Mouse (Mus musculus) left cerebral cortex, postnatal 14 days (tissue): ENCODE measurements around the gene Ppp5c. TPM values are rescaled to one million over a fixed set of nuclear protein-coding genes. Genes with fewer than 3 reads are reported as not detected.
A peak's percentile ranks its signal among the peaks of the same experiment; 100 is the strongest.

Experiments used
- DNase-seq, 2 experiments: peaks; one replicate each; pipeline ENCODE4 v3.0.0; 2021 to 2022; ENCODE audit warnings: low spot score in 2 of 2, mixed read lengths in 1 of 2
- intact Hi-C: fragments of 180-260 bp; cut with DNase I; formaldehyde crosslinking; loops from one replicate; pipeline ENCODE4 v1.15.1; 2025
- total RNA-seq, 2 experiments: library from RNA; stranded (reverse); gene quantifications; 2 replicates each; pipeline ENCODE4 v1.2.3; 2021

The Ppp5c gene
- total RNA-seq, 2 experiments from 2014 or later = 182 to 185 TPM

- intact Hi-C loops = loop anchor here (5.0 kb wide), 1 partner anchor 37 kb away; the partner anchor contains the start of gene Hif3a
- no peak for DNase-seq
Measured at GRCm38 (mm10) chr7:17025505-17025894, 2.2 kb downstream of the Ppp5c start.

GRCm38 (mm10) chr7:17024814-17025504 is 2.8 kb downstream of the Ppp5c start:
- DNase-seq = no peak

GRCm38 (mm10) chr7:17024141-17024540 is 3.6 kb downstream of the Ppp5c start:
- DNase-seq = no peak
- intact Hi-C loops = no loop called here

More at GRCm38 (mm10) chr7:17024814-17025504, 2.8 kb downstream of the Ppp5c start:
- intact Hi-C loops = loop anchor here (5.0 kb wide), 1 partner anchor 37 kb away; the partner anchor contains the start of gene Hif3a

- no peak for DNase-seq
- intact Hi-C loops = no loop called here
Measured at GRCm38 (mm10) chr7:17023701-17024100, 4.0 kb downstream of the Ppp5c start.

GRCm38 (mm10) chr7:17022176-17022575 is 5.5 kb downstream of the Ppp5c start:
- intact Hi-C loops = no loop called here
- DNase-seq = no peak

GRCm38 (mm10) chr7:17019426-17020166 is 8.1 kb downstream of the Ppp5c start:
- intact Hi-C loops = loop anchor here (5.0 kb wide), 1 partner anchor 33 kb away; no protein-coding TSS in a partner anchor

GRCm38 (mm10) chr7:17017921-17018320 is 9.8 kb downstream of the Ppp5c start:
- intact Hi-C loops = loop anchor here (5.0 kb wide), 1 partner anchor 34 kb away; no protein-coding TSS in a partner anchor
- no peak for DNase-seq

More at GRCm38 (mm10) chr7:17019426-17020166, 8.1 kb downstream of the Ppp5c start:
- DNase-seq = no peak

GRCm38 (mm10) chr7:17017036-17017435 is 10.7 kb downstream of the Ppp5c start:
- intact Hi-C loops = loop anchor here (5.0 kb wide), 1 partner anchor 35 kb away; no protein-coding TSS in a partner anchor
- peak; percentile 92 to 96 for DNase-seq

- no peak for DNase-seq
- intact Hi-C loops = loop anchor here (5.0 kb wide), 1 partner anchor 37 kb away; no protein-coding TSS in a partner anchor
Measured at GRCm38 (mm10) chr7:17015381-17015780, 12.3 kb downstream of the Ppp5c start.

GRCm38 (mm10) chr7:17011909-17012590 is 15.7 kb downstream of the Ppp5c start:
- intact Hi-C loops = no loop called here
- DNase-seq = no peak

GRCm38 (mm10) chr7:17010010-17010347 is 17.7 kb downstream of the Ppp5c start:
- intact Hi-C loops = no loop called here
- no peak for DNase-seq

GRCm38 (mm10) chr7:17009326-17010009 is 18.3 kb downstream of the Ppp5c start:
- intact Hi-C loops = no loop called here
- DNase-seq = no peak

GRCm38 (mm10) chr7:17007300-17007699 is 20.4 kb downstream of the Ppp5c start:
- no peak for DNase-seq
- intact Hi-C loops = no loop called here

GRCm38 (mm10) chr7:17004716-17005115 is 23.0 kb downstream of the Ppp5c start:
- no peak for DNase-seq
- intact Hi-C loops = no loop called here

GRCm38 (mm10) chr7:17003230-17003960 is 24.3 kb downstream of the Ppp5c start:
- intact Hi-C loops = loop anchor here (2.0 kb wide), 1 partner anchor 63 kb away; no protein-coding TSS in a partner anchor
- DNase-seq = no peak

- peak; percentile 88 to 90 for DNase-seq
- intact Hi-C loops = loop anchor here (1.0 to 2.0 kb wide), 2 partner anchors 64 to 70 kb away; no protein-coding TSS in a partner anchor
Measured at GRCm38 (mm10) chr7:17002375-17003195, 25.1 kb downstream of the Ppp5c start.

GRCm38 (mm10) chr7:16999650-17000049 is 28.1 kb downstream of the Ppp5c start:
- peak; percentile 78 to 91 for DNase-seq
- intact Hi-C loops = loop anchor here (1.0 kb wide), 1 partner anchor 49 kb away; no protein-coding TSS in a partner anchor

- no peak for DNase-seq
- intact Hi-C loops = loop anchor here (1.0 kb wide), 1 partner anchor 49 kb away; no protein-coding TSS in a partner anchor
Measured at GRCm38 (mm10) chr7:16999233-16999632, 28.5 kb downstream of the Ppp5c start.
